Mouse (Mus musculus): Measurements from ENCODE around the gene Plod2. TPM values are rescaled to one million over a fixed set of nuclear protein-coding genes. Genes with fewer than 3 reads are reported as not detected.

Plod2 gene
- total and polyA plus RNA-seq, 3 experiments: not detected

- no peaks in the 10 kb centered on the region; a peak in 1 of 4 replicates for H3K27me3 ChIP-seq (ENCODE audit: control insufficient read depth in 1 of 2, insufficient read depth in 2 of 2, low read length in 2 of 2)
- TF ChIP-seq NRF1 (IDR thresholded peaks at IDR 0.05; ENCODE audit: insufficient read depth, low read depth, low read length, poor library complexity, severe bottlenecking): no peak
- no peak for TF ChIP-seq JUND (IDR thresholded peaks at IDR 0.05; ENCODE audit: low read depth, low read length)
- no peak for TF ChIP-seq E2F4 (IDR thresholded peaks at IDR 0.05; ENCODE audit: borderline replicate concordance, low read depth, low read length)
- no peak for TF ChIP-seq MYB (IDR thresholded peaks at IDR 0.05; ENCODE audit: low read depth, low read length)
- no peak for TF ChIP-seq MEF2A (IDR thresholded peaks at IDR 0.05; ENCODE audit: extremely low read depth, insufficient replicate concordance, low read depth, low read length, poor library complexity, severe bottlenecking)
- TF ChIP-seq ZNF384 (IDR thresholded peaks at IDR 0.05; ENCODE audit: low read depth, low read length): no peak
- no peak for TF ChIP-seq SIN3A (IDR thresholded peaks at IDR 0.05; ENCODE audit: low read length)
- no peak for TF ChIP-seq MXI1 (IDR thresholded peaks at IDR 0.05; ENCODE audit: low read depth, low read length)
- DNase-seq (ENCODE audit: low read depth, low spot score): no peak
Observed at GRCm38 (mm10) chr9:92547106-92547505, 5.1 kb downstream of the Plod2 start.

DNA sequence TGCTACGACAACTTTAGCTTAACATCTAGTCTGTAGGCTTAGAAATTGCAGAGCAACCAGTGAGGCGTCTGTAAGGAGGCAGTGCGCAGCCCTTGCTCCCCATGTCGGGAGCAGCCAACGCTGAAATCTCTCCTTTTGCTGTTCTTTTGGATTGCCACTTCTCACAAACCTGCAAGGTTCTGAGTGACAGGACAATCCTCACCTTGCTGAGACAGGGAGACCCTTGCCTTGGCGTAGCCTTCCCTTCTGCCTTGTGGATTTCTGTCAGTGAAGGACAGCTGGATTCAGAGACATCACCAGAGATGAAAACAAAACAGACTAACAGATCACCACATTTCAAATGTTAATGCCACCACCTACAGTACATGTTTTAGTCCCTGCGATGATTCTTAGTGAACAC, 5.8 kb downstream of the Plod2 start:
- no peak for TF ChIP-seq CHD2 (IDR thresholded peaks at IDR 0.05; ENCODE audit: low read length)
- no peak for TF ChIP-seq MAX (IDR thresholded peaks at IDR 0.05; ENCODE audit: low read length)
- TF ChIP-seq POLR2A (IDR thresholded peaks at IDR 0.05; ENCODE audit: control insufficient read depth in 1 of 2, insufficient read depth in 1 of 2, low read depth in 1 of 2, low read length in 2 of 2, poor library complexity in 1 of 2): no peak
- no peak for TF ChIP-seq UBTF (IDR thresholded peaks at IDR 0.05; ENCODE audit: borderline replicate concordance, insufficient read depth, low read depth, low read length)
- TF ChIP-seq GABPA (IDR thresholded peaks at IDR 0.05; ENCODE audit: low read depth, low read length): no peak
- TF ChIP-seq POLR2AphosphoS5 (IDR thresholded peaks at IDR 0.05; ENCODE audit: borderline replicate concordance, low read depth, low read length): no peak
- no peak for TF ChIP-seq JUND (IDR thresholded peaks at IDR 0.05; ENCODE audit: low read depth, low read length)
- TF ChIP-seq SMC3 (IDR thresholded peaks at IDR 0.05; ENCODE audit: low read depth, low read length): no peak
- TF ChIP-seq SIN3A (IDR thresholded peaks at IDR 0.05; ENCODE audit: low read length): no peak
- TF ChIP-seq CTCF (IDR thresholded peaks at IDR 0.05 in 2 of 3, conservative IDR thresholded peaks at IDR 0.05 in 1 of 3; ENCODE audit: control insufficient read depth in 1 of 3, insufficient read depth in 1 of 3, low read depth in 2 of 3, low read length in 3 of 3, poor library complexity in 1 of 3, severe bottlenecking in 1 of 3): no peak
- no peak for TF ChIP-seq MAFK (IDR thresholded peaks at IDR 0.05; ENCODE audit: borderline replicate concordance, low read depth, low read length)
- no peak for TF ChIP-seq ELF1 (IDR thresholded peaks at IDR 0.05; ENCODE audit: low read depth, low read length)
- no peak for TF ChIP-seq GATA1 (IDR thresholded peaks at IDR 0.05; ENCODE audit: low read depth, low read length)
- H3K79me2 ChIP-seq (ENCODE audit: control insufficient read depth, insufficient read depth, low read length, poor library complexity): no peaks in the 10 kb centered on the region
- no peaks in the 10 kb centered on the region; a peak in 1 of 4 replicates for H3K27me3 ChIP-seq (ENCODE audit: control insufficient read depth in 1 of 2, insufficient read depth in 2 of 2, low read length in 2 of 2)
- H3K4me3 ChIP-seq (ENCODE audit: control insufficient read depth in 1 of 2, insufficient read depth in 1 of 2, low read depth in 2 of 2, low read length in 2 of 2): no peak overlapping the region
- H3K9ac ChIP-seq (ENCODE audit: control insufficient read depth, low read depth, low read length, poor library complexity, severe bottlenecking): no peak overlapping the region
- no peaks in the 10 kb centered on the region for H3K9me3 ChIP-seq (replicated peaks; ENCODE audit: insufficient read depth, low read length)
- no peaks in the 10 kb centered on the region for H3K4me1 ChIP-seq (ENCODE audit: control insufficient read depth in 1 of 2, insufficient read depth in 2 of 2, low read length in 2 of 2)
- DNase-seq (ENCODE audit: low read depth, low spot score): no peak
- no peaks in the 10 kb centered on the region for H3K36me3 ChIP-seq (ENCODE audit: control insufficient read depth in 1 of 2, insufficient read depth in 2 of 2, low read length in 2 of 2)
- H3K27ac ChIP-seq (ENCODE audit: control insufficient read depth, low read depth, low read length): no peak overlapping the region

More at GRCm38 (mm10) chr9:92547106-92547505, 5.1 kb downstream of the Plod2 start:
- no peaks in the 10 kb centered on the region for H3K9me3 ChIP-seq (replicated peaks; ENCODE audit: insufficient read depth, low read length)
- no peak overlapping the region for H3K27ac ChIP-seq (ENCODE audit: control insufficient read depth, low read depth, low read length)
- no peak overlapping the region for H3K9ac ChIP-seq (ENCODE audit: control insufficient read depth, low read depth, low read length, poor library complexity, severe bottlenecking)
- no peaks in the 10 kb centered on the region for H3K36me3 ChIP-seq (ENCODE audit: control insufficient read depth in 1 of 2, insufficient read depth in 2 of 2, low read length in 2 of 2)
- no peaks in the 10 kb centered on the region for H3K4me1 ChIP-seq (ENCODE audit: control insufficient read depth in 1 of 2, insufficient read depth in 2 of 2, low read length in 2 of 2)
- no peaks in the 10 kb centered on the region for H3K79me2 ChIP-seq (ENCODE audit: control insufficient read depth, insufficient read depth, low read length, poor library complexity)
- no peak overlapping the region for H3K4me3 ChIP-seq (ENCODE audit: control insufficient read depth in 1 of 2, insufficient read depth in 1 of 2, low read depth in 2 of 2, low read length in 2 of 2)
